Mouse (Mus musculus) hindbrain, embryonic 14.5 days (tissue): Measurements from ENCODE around the gene Cd46. TPM values are rescaled to one million over a fixed set of nuclear protein-coding genes. Genes with fewer than 3 reads are reported as not detected.

Source experiments
- ATAC-seq: fragments of 200-750 bp; cut with Nextera tagmentation; 2 replicates; pipeline ENCODE4 v1.8.0; 2017; ENCODE audit warnings: moderate number of reproducible peaks, mild to moderate bottlenecking, moderate TSS enrichment, moderate library complexity; ENCODE audit not compliant: low FRiP score
- DNase-seq: peaks from one replicate; pipeline ENCODE4 v3.0.0-alpha.2; 2015; ENCODE audit warnings: low spot score
- H3K27ac ChIP-seq: fragments of 300-500 bp; sonication (generic); 2 replicates; pipeline ENCODE4 v1.5.1; 2014; ENCODE audit warnings: mild to moderate bottlenecking, moderate library complexity
- H3K27me3 ChIP-seq: fragments of 300-500 bp; sonication (generic); 2 replicates; pipeline ENCODE4 v1.6.1; 2014; ENCODE audit warnings: mild to moderate bottlenecking, low read length, mixed read lengths; ENCODE audit not compliant: control insufficient read depth, insufficient read depth
- H3K36me3 ChIP-seq: fragments of 300-500 bp; sonication (generic); replicated peaks from 2 replicates; pipeline ENCODE4 v1.6.1; 2014; ENCODE audit not compliant: control insufficient read depth, insufficient read depth
- H3K4me1 ChIP-seq: fragments of 300-500 bp; sonication (generic); replicated peaks from 2 replicates; pipeline ENCODE4 v1.6.1; 2014; ENCODE audit warnings: antibody characterized with exemption, low read length, mixed read lengths; ENCODE audit not compliant: control insufficient read depth, insufficient read depth
- H3K4me2 ChIP-seq: fragments of 300-500 bp; sonication (generic); replicated peaks from 2 replicates; pipeline ENCODE4 v1.6.1; 2014; ENCODE audit warnings: mild to moderate bottlenecking, moderate library complexity
- H3K4me3 ChIP-seq: fragments of 300-500 bp; sonication (generic); replicated peaks from 2 replicates; pipeline ENCODE4 v1.5.1; 2014; ENCODE audit warnings: mild to moderate bottlenecking, low read length
- H3K9ac ChIP-seq: fragments of 300-500 bp; sonication (generic); 2 replicates; pipeline ENCODE4 v1.6.1; 2014
- H3K9me3 ChIP-seq: fragments of 300-500 bp; sonication (generic); 2 replicates; pipeline ENCODE4 v1.6.1; 2016; ENCODE audit warnings: low read length; ENCODE audit not compliant: control insufficient read depth
- WGBS: fragments of 180-500 bp; shearing (Covaris S2); extraction: QIAGEN DNeasy Blood & Tissue Kit; methylation state at CpG from one replicate; pipeline ENCODE4 v1.1.7; 2014; 5-methylcytosine and 5-hydroxymethylcytosine counted together
- polyA plus RNA-seq: library from polyadenylated mRNA; unstranded; fragments of >200 nt; fragmentation: Nextera tagmentation; extraction: Ambion mirVana; gene quantifications from 2 replicates; pipeline ENCODE4 v1.2.1, GENCODE M21; 2014

Cd46 gene
- polyA plus RNA-seq, 1 experiment from 2014 or later: 1.7 TPM

DNA sequence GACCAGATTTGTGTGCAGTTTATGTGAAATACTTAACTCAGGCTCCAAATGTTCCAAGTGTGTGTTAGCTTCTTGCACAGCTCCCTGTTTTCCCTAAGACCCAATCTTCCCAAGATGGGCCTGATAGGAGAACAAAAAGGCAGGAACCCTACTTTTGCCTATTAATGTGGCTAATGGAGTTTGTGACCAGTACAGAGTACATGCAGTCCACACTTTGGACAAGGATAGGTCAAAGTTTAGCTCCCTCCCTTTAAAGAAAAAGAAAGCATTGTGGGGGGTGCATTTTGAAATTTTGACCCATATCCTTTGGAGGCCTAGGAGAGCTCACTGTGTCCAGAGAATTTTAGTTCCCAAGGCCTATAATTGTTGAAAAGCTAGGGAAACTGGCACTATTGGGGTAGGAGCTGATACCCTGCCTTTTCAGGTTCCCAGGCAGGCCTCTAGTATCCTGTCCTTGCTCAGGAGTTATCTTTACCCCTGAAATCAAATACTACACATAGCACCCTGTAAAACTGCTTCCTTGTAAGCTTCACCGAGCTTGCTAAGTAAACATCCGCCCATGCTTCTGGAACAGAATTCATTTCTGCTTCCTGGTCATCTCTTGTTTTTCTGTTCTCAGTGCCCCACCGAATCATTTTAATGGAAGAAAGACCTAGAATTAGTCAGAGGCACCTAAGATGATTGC, 77.7 kb downstream of the Cd46 start:
- Histone ChIP-seq H3K4me2 (no peak overlapping the region), H3K27me3 (no peaks in the 10 kb centered on the region), H3K4me1 (peaks cover 5% of the 10 kb centered on the region; the same call in 1 of the 2 replicates), H3K36me3 (no peaks in the 10 kb centered on the region), H3K9ac (no peak overlapping the region), H3K27ac (no peak overlapping the region), H3K4me3 (no peak overlapping the region), H3K9me3 (no peaks in the 10 kb centered on the region)
- ATAC-seq (no peak), DNase-seq (no peak)
- 83% methylated on average over 3 of the region's 3 CpGs for WGBS

DNA sequence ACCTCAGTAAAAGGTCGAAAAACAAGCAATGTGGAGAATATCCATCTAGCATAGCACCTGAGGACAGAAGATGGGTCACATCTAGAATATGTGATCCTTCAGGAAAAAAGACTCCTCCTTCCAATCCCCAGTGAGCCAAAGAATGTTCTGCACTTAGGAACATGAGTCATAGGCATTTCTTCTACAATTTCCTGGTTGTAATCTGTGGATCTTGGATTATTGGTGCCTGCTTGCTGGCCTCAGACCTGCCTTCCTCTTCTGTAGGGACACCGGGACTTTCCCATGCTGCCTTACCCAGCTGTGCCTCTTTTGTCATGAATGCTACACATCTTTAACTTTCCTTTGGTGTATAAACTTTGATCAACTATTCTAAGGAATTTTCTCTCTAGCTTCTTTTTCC, 79.5 kb downstream of the Cd46 start:
- H3K36me3 ChIP-seq: no peaks in the 10 kb centered on the region
- DNase-seq (no peak), ATAC-seq (no peak)
- no peak overlapping the region for H3K4me2 ChIP-seq
- no peaks in the 10 kb centered on the region for H3K9me3 ChIP-seq
- H3K9ac ChIP-seq: no peak overlapping the region
- H3K4me1 ChIP-seq: peaks cover 5% of the 10 kb centered on the region; the same call in 1 of the 2 replicates
- no peak overlapping the region for H3K27ac ChIP-seq
- no peaks in the 10 kb centered on the region for H3K27me3 ChIP-seq
- 90% methylated on average over 2 of the region's 2 CpGs for WGBS
- no peak overlapping the region for H3K4me3 ChIP-seq

DNA sequence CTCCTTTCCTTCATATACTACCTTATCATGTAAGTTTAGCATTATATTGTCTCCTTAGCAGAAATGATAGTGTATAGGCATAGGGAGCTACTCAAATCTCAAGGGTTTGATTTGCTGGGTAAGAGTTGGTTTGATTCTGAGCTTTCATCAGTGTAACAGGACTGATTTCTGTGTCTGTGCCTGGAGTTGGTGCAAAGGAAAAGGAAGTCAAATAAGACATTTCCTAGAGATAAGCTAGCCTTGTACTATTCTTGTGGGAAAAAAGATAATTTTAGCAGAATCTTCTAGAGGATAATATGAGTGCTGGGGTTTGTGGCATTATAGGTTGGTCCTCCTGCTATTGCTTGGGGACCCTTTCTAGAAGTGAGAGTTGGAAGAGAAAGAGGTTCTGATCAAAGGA, 85.8 kb downstream of the Cd46 start:
- H3K27me3 ChIP-seq: no peaks in the 10 kb centered on the region
- H3K36me3 ChIP-seq: no peaks in the 10 kb centered on the region
- no peak overlapping the region for H3K4me2 ChIP-seq
- no peaks in the 10 kb centered on the region for H3K9me3 ChIP-seq
- H3K4me1 ChIP-seq: no peaks in the 10 kb centered on the region
- H3K27ac ChIP-seq: no peak overlapping the region
- H3K4me3 ChIP-seq: no peak overlapping the region
- DNase-seq (no peak), ATAC-seq (no peak)
- H3K9ac ChIP-seq: no peak overlapping the region

DNA sequence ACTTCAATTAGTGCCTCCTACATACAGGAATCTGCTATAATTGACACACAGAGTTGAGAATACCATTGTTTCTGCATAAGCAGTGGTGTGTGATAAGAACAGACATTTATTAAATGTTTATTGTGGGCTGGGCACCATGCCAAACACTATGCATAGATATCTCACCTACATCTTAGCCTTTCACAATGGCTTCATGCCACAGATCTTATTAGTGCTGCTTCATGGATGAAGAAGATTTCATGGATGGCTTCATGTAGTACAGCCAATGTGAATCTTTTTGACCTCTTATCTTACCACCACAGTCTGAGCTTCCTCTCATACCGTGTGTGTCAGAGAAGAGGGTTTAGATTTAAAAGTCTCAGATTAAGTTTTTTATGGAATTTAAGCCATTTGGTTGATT, 87.9 kb downstream of the Cd46 start:
- no peaks in the 10 kb centered on the region for H3K4me1 ChIP-seq
- H3K36me3 ChIP-seq: no peaks in the 10 kb centered on the region
- H3K4me2 ChIP-seq: no peak overlapping the region
- no peaks in the 10 kb centered on the region for H3K9me3 ChIP-seq
- H3K27me3 ChIP-seq: no peaks in the 10 kb centered on the region
- H3K9ac ChIP-seq: no peak overlapping the region
- DNase-seq (no peak), ATAC-seq (no peak)
- WGBS: 78% methylated on average over 1 of the region's 1 CpGs
- H3K4me3 ChIP-seq: no peak overlapping the region
- no peak overlapping the region for H3K27ac ChIP-seq

DNA sequence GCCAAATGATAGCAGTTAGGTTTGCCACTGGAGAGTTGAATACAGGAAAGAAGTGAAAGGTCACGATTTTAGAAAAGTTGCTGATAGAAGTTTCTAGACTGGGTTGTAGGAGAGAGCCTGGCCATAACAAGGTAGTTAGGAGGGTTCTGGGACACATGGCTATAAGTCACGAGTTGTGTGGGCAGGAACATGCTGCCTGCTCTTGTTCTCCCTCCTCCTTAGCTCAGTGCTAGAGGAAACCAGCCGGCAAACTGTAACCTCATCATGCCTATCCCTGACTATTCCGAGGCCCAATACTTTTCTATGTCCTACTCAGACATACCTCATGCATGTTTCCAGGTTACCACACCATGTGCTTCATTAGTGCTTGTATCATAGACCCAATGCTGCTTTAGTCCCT, 88.7 kb downstream of the Cd46 start:
- no peak overlapping the region for H3K4me3 ChIP-seq
- no peak overlapping the region for H3K9ac ChIP-seq
- WGBS: 84% methylated on average over 4 of the region's 4 CpGs
- no peak overlapping the region for H3K4me2 ChIP-seq
- no peak overlapping the region for H3K27ac ChIP-seq
- no peak for ATAC-seq
- H3K27me3 ChIP-seq: no peaks in the 10 kb centered on the region
- DNase-seq: no peak
- no peaks in the 10 kb centered on the region for H3K36me3 ChIP-seq
- no peaks in the 10 kb centered on the region for H3K4me1 ChIP-seq
- no peaks in the 10 kb centered on the region for H3K9me3 ChIP-seq

DNA sequence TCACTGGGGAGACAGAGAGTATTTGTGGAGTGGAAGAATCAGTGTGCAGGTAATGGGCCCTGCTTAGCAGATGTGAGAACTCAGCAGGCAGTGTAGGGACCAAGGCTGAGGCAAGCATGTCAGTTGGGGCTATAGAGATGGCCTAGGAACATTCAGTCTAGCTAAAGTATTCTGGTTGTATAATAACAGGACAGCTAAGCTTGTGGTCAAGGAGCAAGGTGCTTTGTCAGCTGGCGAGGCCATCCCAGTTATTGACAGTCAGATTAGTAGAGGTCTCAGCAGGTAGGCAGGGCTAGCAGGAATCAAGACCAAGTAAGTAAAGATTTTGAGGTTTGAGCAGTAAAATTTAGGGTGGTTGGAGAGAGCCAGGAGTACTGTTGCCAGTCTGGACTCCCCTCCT, 93.7 kb downstream of the Cd46 start:
- H3K27ac ChIP-seq: no peak overlapping the region
- no peak overlapping the region for H3K9ac ChIP-seq
- no peak for DNase-seq
- no peaks in the 10 kb centered on the region for H3K27me3 ChIP-seq
- no peaks in the 10 kb centered on the region for H3K36me3 ChIP-seq
- no peak overlapping the region for H3K4me3 ChIP-seq
- ATAC-seq: no peak
- H3K4me1 ChIP-seq: no peaks in the 10 kb centered on the region
- 88% methylated on average over 1 of the region's 1 CpGs for WGBS
- no peaks in the 10 kb centered on the region for H3K9me3 ChIP-seq
- no peak overlapping the region for H3K4me2 ChIP-seq

DNA sequence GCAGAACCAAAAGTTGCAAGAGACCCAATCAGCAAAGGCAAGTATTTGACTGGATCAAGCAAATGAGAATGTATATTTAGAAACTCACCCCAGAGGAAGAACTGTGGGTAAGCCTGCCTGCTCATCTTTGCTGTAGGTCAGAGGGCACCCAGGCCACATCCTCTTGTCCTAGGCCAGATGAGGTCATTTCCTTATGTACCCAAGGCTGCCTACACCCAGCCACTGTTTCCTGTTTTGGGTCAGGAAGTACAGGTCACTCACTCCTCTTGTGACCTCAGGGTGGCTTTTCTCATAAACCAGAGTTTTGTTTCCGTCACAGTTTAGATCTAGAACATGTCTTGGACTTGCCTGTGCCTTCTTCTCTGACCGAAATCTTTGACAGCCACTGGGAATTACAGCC, 96.9 kb downstream of the Cd46 start:
- Histone ChIP-seq H3K4me2 (no peak overlapping the region), H3K9me3 (no peaks in the 10 kb centered on the region), H3K9ac (no peak overlapping the region), H3K36me3 (no peaks in the 10 kb centered on the region), H3K4me3 (no peak overlapping the region), H3K27ac (no peak overlapping the region), H3K4me1 (no peaks in the 10 kb centered on the region), H3K27me3 (no peaks in the 10 kb centered on the region)
- ATAC-seq (no peak), DNase-seq (no peak)
- 83% methylated on average over 2 of the region's 2 CpGs for WGBS

DNA sequence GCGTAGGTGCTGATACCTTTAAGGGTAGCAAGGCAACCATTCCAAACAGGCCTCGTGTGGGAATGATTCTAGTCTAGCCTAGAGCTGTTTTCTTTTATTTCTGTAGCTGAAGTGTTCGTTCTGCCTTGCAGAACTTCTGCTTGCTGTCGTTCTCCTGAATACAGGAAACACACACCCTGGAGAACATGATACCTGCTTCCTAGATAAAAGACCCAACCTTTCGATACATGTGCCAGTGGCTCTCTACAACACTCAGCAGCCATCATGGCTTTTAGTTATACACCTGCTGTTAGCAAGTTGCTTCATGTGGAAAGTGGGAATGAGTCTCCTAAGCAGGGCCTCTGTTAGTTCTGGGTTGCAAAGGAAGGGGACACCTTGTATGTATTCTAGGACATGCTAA, 97.8 kb downstream of the Cd46 start:
- Histone ChIP-seq H3K9ac (no peak overlapping the region), H3K36me3 (no peaks in the 10 kb centered on the region), H3K27ac (no peak overlapping the region), H3K4me2 (no peak overlapping the region), H3K27me3 (no peaks in the 10 kb centered on the region), H3K9me3 (no peaks in the 10 kb centered on the region), H3K4me1 (no peaks in the 10 kb centered on the region), H3K4me3 (no peak overlapping the region)
- DNase-seq: no peak
- 88% methylated on average over 5 of the region's 5 CpGs for WGBS
- ATAC-seq: no peak

DNA sequence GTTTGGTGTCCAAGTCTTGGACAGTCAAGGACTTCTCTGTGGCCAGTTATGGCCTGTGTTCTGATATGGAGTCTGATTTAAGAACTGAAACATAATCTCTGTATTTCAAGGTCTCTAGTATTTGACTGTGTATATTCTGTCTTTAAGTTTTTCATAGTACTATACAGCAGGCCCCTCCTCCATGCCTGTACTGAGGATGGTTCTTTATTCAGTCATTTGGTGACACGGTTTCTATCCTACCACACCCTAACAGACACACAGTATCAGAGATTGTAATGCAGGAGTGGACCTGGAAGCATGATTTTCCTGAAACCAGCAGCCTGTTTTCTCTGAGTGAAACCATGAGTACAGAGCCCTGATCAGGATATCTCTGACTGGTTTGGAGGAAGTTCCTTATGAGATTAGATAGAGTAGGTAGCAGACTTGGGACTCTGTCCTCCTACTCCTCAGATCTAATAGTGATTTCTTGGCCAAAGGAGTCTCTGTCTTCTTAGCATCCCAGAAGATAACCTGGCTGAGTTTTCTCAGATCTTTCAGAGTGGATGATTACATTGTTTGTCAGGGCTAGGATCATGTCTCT, 98.5 kb downstream of the Cd46 start:
- Histone ChIP-seq H3K4me3 (no peak overlapping the region), H3K9ac (no peak overlapping the region), H3K4me1 (no peaks in the 10 kb centered on the region), H3K36me3 (no peaks in the 10 kb centered on the region), H3K27ac (no peak overlapping the region), H3K4me2 (no peak overlapping the region), H3K27me3 (no peaks in the 10 kb centered on the region), H3K9me3 (no peaks in the 10 kb centered on the region)
- WGBS: 83% methylated on average over 1 of the region's 1 CpGs
- ATAC-seq: no peak
- no peak for DNase-seq
